Mouse (Mus musculus) limb, embryonic 14.5 days (tissue): ENCODE measurements at regions not wholly inside any gene's neighbourhood (a gene's known extent, or its start where the extent isn't known, plus 50 kb on each side); places are given as distances from the start of the nearest gene placed in this dataset.

Source experiments
- ATAC-seq: fragments of 200-750 bp; cut with Nextera tagmentation; 2 replicates; pipeline ENCODE4 v1.8.0; 2017; ENCODE audit warnings: low read depth, moderate number of reproducible peaks, moderate TSS enrichment; ENCODE audit not compliant: low FRiP score
- DNase-seq: peaks from one replicate; pipeline ENCODE4 v3.0.0-alpha.2; 2015; ENCODE audit warnings: low spot score
- H3K27ac ChIP-seq: fragments of 300-500 bp; sonication (generic); replicated peaks from 2 replicates; pipeline ENCODE4 v1.5.1; 2014; ENCODE audit warnings: low read depth, mild to moderate bottlenecking, low read length, moderate library complexity, mixed read lengths
- H3K27me3 ChIP-seq: fragments of 300-500 bp; sonication (generic); 2 replicates; pipeline ENCODE4 v1.6.1; 2014; ENCODE audit warnings: low read length, mixed read lengths; ENCODE audit not compliant: control insufficient read depth, insufficient read depth
- H3K36me3 ChIP-seq: fragments of 300-500 bp; sonication (generic); 2 replicates; pipeline ENCODE4 v1.6.1; 2014; ENCODE audit warnings: mild to moderate bottlenecking, low read length, moderate library complexity, mixed read lengths; ENCODE audit not compliant: control insufficient read depth, insufficient read depth
- H3K4me1 ChIP-seq: fragments of 300-500 bp; sonication (generic); 2 replicates; pipeline ENCODE4 v1.6.1; 2014; ENCODE audit warnings: antibody characterized with exemption, low read length, mixed read lengths; ENCODE audit not compliant: control insufficient read depth, insufficient read depth
- H3K4me2 ChIP-seq: fragments of 300-500 bp; sonication (generic); replicated peaks from 2 replicates; pipeline ENCODE4 v1.6.1; 2014; ENCODE audit warnings: low read depth, mild to moderate bottlenecking, low read length, moderate library complexity; ENCODE audit not compliant: severe bottlenecking
- H3K4me3 ChIP-seq: fragments of 300-500 bp; sonication (generic); replicated peaks from 2 replicates; pipeline ENCODE4 v1.5.1; 2014; ENCODE audit warnings: low read length
- H3K9ac ChIP-seq: fragments of 300-500 bp; sonication (generic); 2 replicates; pipeline ENCODE4 v1.6.1; 2014; ENCODE audit warnings: mild to moderate bottlenecking, low read depth, low read length, moderate library complexity; ENCODE audit not compliant: severe bottlenecking
- H3K9me3 ChIP-seq: fragments of 300-500 bp; sonication (generic); 2 replicates; pipeline ENCODE4 v1.6.1; 2016; ENCODE audit warnings: low read length; ENCODE audit not compliant: control insufficient read depth
- POLR2A ChIP-seq: fragments of 200-500 bp; IDR thresholded peaks from 2 replicates; pipeline ENCODE4 v1.8.0; 2012; ENCODE audit warnings: inconsistent platforms, mild to moderate bottlenecking, moderate library complexity, borderline replicate concordance; ENCODE audit not compliant: insufficient read depth, insufficient read length; ENCODE audit errors: extremely low read depth
- WGBS: fragments of 180-500 bp; shearing (Covaris S2); extraction: QIAGEN DNeasy Blood & Tissue Kit; methylation state at CpG from one replicate; pipeline ENCODE4 v1.1.7; 2014; 5-methylcytosine and 5-hydroxymethylcytosine counted together

DNA sequence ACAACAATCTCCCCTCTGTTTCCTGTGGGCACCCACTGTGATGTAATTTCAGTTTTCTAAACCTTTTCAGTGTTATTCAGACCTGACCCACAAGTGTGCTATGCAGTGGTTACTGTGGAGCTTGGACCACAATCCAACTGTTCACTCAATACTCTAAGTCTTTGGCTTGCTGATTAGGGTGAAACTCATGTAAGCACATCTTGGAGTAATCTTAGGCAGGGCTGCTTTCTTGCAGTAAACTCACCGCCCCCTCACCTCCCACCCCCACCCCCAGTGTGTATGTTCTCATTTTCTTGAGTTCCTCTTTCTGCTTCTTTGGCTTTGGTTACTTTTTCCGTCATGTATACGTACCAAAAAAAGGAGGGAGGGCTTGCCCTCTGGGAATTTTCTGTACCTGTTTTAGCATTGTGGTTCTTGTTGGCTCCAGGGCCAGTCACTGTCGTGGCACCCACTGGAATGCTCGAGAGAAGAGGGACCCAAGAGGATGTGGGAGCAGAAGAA, 158.2 kb upstream of the Lrig1 start:
- no peaks in the 10 kb centered on the region for H3K27me3 ChIP-seq
- no peak overlapping the region for H3K4me2 ChIP-seq
- no peaks in the 10 kb centered on the region for H3K36me3 ChIP-seq
- no peaks in the 10 kb centered on the region for H3K9me3 ChIP-seq
- TF ChIP-seq POLR2A: no peak
- peaks cover 7% of the 10 kb centered on the region for H3K4me1 ChIP-seq
- H3K9ac ChIP-seq: no peak overlapping the region
- ATAC-seq (no peak), DNase-seq (no peak)
- WGBS: 45% methylated on average over 5 of the region's 5 CpGs
- no peak overlapping the region for H3K4me3 ChIP-seq
- no peak overlapping the region for H3K27ac ChIP-seq

DNA sequence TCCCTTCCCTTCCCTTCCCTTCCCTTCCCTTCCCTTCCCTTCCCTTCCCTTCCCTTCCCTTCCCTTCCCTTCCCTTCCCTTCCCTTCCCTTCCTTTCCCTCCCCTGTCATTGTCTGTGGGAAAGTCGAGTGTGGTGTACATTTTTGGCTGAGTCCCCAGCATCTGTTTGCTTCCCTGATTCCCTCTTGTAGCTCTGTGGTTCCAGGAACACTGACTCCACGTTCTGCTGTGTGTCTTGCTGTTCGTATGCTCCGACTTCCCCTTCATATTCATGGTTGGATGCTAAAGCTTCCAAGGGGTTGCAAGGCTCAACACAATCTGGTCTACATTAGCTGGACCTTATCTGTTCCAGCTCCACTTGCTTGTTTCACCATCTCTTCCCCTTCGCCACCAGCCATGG, 150.2 kb upstream of the Lrig1 start:
- Histone ChIP-seq H3K27ac (no peak overlapping the region), H3K4me3 (no peak overlapping the region)
- WGBS: 56% methylated on average over 5 of the region's 5 CpGs

DNA sequence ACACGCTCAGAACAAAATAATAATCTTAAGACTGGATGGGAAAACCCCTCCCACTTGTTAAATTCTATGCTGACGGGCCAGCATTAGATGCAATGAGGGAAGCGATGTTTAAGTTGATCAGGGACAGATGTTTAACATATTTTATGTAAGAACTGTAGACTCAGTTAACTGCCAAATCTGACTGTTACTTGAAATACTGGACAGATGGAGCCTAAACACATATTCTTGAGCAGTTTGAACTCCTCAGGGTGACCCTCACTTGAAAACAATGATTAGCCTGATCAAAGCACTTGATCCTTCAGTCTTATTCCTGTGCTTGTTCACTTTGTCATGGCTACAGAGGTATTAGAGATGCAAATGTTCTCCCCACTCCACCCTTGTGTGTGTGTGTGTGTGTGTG, 149.6 kb upstream of the Lrig1 start:
- Histone ChIP-seq H3K4me1 (peaks cover 15% of the 10 kb centered on the region; the same call in 1 of the 2 replicates), H3K9ac (no peak overlapping the region), H3K4me2 (no peak overlapping the region), H3K4me3 (no peak overlapping the region), H3K27me3 (no peaks in the 10 kb centered on the region), H3K9me3 (no peaks in the 10 kb centered on the region), H3K27ac (no peak overlapping the region), H3K36me3 (no peaks in the 10 kb centered on the region)
- no peak for TF ChIP-seq POLR2A
- ATAC-seq (no peak), DNase-seq (peak; percentile 80)
- WGBS: 43% methylated on average over 3 of the region's 3 CpGs

More for the DNA sequence above, 150.2 kb upstream of the Lrig1 start:
- no peak overlapping the region for H3K9ac ChIP-seq
- TF ChIP-seq POLR2A: no peak
- H3K27me3 ChIP-seq: no peaks in the 10 kb centered on the region
- DNase-seq (peak; percentile 76), ATAC-seq (no peak)
- H3K4me2 ChIP-seq: no peak overlapping the region
- peaks cover 15% of the 10 kb centered on the region; the same call in 1 of the 2 replicates for H3K4me1 ChIP-seq
- H3K9me3 ChIP-seq: no peaks in the 10 kb centered on the region
- H3K36me3 ChIP-seq: no peaks in the 10 kb centered on the region

DNA sequence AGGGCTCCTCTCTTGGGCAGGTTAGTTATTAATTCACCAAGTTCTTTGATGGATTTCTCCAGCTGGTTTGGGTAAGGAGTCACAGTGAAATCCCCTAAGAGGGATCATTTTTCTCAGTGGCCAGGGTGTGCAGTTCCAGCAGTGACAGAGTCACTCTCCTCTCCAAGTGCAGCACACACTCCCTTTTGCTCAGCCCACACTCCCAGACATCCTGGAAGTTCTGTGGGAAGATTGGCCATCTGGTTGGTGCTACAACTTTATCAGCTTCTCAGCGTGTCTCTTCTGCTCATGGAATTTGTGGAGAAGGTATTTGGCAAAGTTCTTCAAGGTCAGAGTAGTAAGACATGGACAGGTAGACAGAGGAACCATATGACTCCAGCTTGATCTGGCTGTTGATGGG, 148.5 kb upstream of the Lrig1 start:
- no peak overlapping the region for H3K9ac ChIP-seq
- H3K9me3 ChIP-seq: no peaks in the 10 kb centered on the region
- no peak overlapping the region for H3K27ac ChIP-seq
- peaks cover 15% of the 10 kb centered on the region; the same call in 1 of the 2 replicates for H3K4me1 ChIP-seq
- DNase-seq (no peak), ATAC-seq (no peak)
- no peaks in the 10 kb centered on the region for H3K27me3 ChIP-seq
- H3K4me2 ChIP-seq: no peak overlapping the region
- H3K4me3 ChIP-seq: no peak overlapping the region
- WGBS: 71% methylated on average over 1 of the region's 1 CpGs
- TF ChIP-seq POLR2A: no peak
- H3K36me3 ChIP-seq: no peaks in the 10 kb centered on the region

DNA sequence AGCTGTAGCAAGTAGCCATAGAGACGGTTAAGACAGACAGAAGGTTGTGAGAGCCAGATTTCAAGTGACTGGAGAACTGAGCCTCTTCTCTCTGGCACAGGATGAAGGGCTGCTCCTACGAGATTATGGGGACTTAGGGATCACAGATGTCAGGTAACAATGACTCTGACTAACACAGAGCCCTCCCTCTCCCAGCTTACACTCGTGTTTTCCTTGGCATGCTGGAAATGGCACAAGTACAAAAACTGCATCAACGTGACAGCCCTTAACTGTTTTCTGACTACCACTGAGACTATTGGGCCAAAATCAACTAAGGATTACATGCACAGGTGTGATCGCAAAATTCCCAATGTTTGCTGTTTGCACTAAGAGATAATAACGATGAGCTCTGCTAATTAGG, 145.9 kb upstream of the Lrig1 start:
- H3K9ac ChIP-seq: no peak overlapping the region
- H3K4me3 ChIP-seq: no peak overlapping the region
- 68% methylated on average over 6 of the region's 6 CpGs for WGBS
- H3K27me3 ChIP-seq: no peaks in the 10 kb centered on the region
- peaks cover 15% of the 10 kb centered on the region; the same call in 1 of the 2 replicates for H3K4me1 ChIP-seq
- no peak for DNase-seq
- no peaks in the 10 kb centered on the region for H3K9me3 ChIP-seq
- no peak overlapping the region for H3K4me2 ChIP-seq
- no peak for TF ChIP-seq POLR2A
- H3K36me3 ChIP-seq: no peaks in the 10 kb centered on the region
- H3K27ac ChIP-seq: no peak overlapping the region
- ATAC-seq: no peak

DNA sequence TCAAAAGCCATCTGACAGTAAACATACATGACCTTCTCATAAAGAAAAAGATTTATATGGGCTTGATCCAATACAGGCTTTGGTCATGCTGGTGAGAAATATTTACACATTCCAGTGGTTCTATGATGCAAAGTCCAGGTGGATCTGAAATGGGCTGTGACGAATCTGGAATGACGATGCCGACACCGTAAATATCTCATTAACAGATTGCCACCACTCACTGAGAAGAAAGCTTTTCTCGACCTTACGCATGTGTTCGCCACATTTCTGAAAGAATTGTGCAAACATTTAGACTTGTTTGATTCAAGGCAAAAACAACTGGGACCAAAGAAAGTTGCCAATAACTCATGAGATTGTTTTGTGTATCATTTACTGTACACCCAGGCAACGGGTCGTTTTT, 142.9 kb upstream of the Lrig1 start:
- no peak overlapping the region for H3K9ac ChIP-seq
- WGBS: 49% methylated on average over 9 of the region's 9 CpGs

More for the DNA sequence above, 142.9 kb upstream of the Lrig1 start:
- H3K4me3 ChIP-seq: no peak overlapping the region
- no peaks in the 10 kb centered on the region for H3K9me3 ChIP-seq
- H3K4me2 ChIP-seq: no peak overlapping the region
- no peak for ATAC-seq
- no peak for DNase-seq
- no peaks in the 10 kb centered on the region for H3K4me1 ChIP-seq
- H3K27me3 ChIP-seq: no peaks in the 10 kb centered on the region
- TF ChIP-seq POLR2A: no peak
- no peaks in the 10 kb centered on the region for H3K36me3 ChIP-seq
- no peak overlapping the region for H3K27ac ChIP-seq
